Mouse (Mus musculus) cerebellum, adult 2 months (tissue): ENCODE measurements around the gene AU015836.
"Not testable (repeated sequence)": the region's sequence is repeated elsewhere in the genome, so short reads cannot be mapped to it uniquely, and the experiment has no call there.

Source experiments
- CTCF ChIP-seq: fragments of 200-500 bp; IDR thresholded peaks from 2 replicates; pipeline ENCODE4 v1.5.1; 2011; ENCODE audit warnings: low read depth, mild to moderate bottlenecking, control low read depth, low read length, moderate library complexity, borderline replicate concordance; ENCODE audit not compliant: insufficient read depth
- POLR2A ChIP-seq: fragments of 200-500 bp; IDR thresholded peaks from 2 replicates; pipeline ENCODE4 v1.6.1; 2011; ENCODE audit warnings: low read length, control low read depth, borderline replicate concordance; ENCODE audit not compliant: insufficient read depth

DNA sequence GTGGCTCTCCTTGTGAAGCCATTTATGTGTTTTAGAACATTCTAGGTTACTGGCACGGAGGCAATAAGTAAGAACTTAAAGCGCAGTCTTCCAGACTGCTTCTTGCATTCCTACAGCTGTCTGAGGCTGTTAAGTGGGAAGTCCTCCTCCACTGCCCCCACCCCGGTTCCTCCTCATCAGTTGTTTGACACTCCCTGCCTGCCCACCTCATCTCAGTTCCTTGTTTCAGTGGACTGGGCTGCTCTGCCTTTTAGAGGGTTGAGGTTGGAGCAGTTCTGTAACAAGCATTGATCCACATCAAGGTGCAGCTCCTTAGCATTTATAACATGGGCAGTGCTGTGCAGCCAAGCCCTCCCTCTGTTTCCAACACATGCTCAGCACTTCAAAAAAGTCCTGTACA lies 16.6 kb downstream of the AU015836 start:
- not testable (repeated sequence) for TF ChIP-seq CTCF, POLR2A
